9 mouse cellular contexts compared by ENCODE assay signal in the genomic region with DNA sequence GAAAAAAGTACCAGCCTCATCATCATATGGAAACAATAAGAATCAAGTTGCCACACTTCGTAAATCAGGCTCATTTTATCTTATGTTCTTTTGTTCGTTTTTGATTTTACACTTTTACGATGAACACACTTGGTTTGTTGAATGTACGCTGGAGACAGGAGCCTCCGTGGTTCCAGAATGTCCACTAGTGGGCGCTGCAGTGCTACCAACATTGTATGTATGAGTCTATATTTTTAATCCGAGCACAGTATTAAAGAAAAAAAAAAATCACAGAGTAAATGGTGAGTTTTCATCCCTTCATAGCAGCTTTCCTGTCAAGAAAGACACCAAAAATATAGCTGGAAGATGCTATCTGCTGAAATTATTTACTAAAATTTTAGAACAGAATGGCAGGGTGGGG.
DNase-seq lines count a peak whose midpoint lies in the region; ATAC-seq and TF ChIP-seq lines count a peak whose summit lies in the region.
"Had no signal": no experiment of that assay in that cellular context is flagged by ENCODE, and none has a peak within 500 bp of the region (broad histone marks: within the 10 kb centered on the region; RNA-seq: fewer than 3 reads in every experiment).

No protein-coding gene starts in this region.

- DNase-seq in kidney, adult 2 months: peak; percentile 43
- DNase-seq in adrenal gland, postnatal 4 days (ENCODE audit: low spot score in 2 of 2): peak; percentile 11 to 44
- peak; percentile 47 for DNase-seq in fibroblast of lung, adult 2 months (ENCODE audit: low read depth)
- DNase-seq in kidney, postnatal 10 days: peak; percentile 85
- peak; percentile 93 for DNase-seq in limb, embryonic 14.5 days (ENCODE audit: low spot score)
- peak; percentile 43 for DNase-seq in retina, adult 2 months (ENCODE audit: low read depth, low spot score)

- H3K27ac ChIP-seq in kidney, adult 2 months (ENCODE audit: insufficient read depth, low read depth, low read length): no peak overlapping the region
- H3K27ac ChIP-seq in kidney, embryonic 16.5 days (ENCODE audit: low read length): no peak overlapping the region
- H3K27ac ChIP-seq in limb, embryonic 14.5 days (replicated peaks; ENCODE audit: low read depth, low read length): no peak overlapping the region

- no peaks in the 10 kb centered on the region for H3K4me1 ChIP-seq in kidney, adult 2 months (ENCODE audit: control insufficient read depth, insufficient read depth, low read length)
- H3K4me1 ChIP-seq in kidney, embryonic 16.5 days (ENCODE audit: insufficient read depth, low read length): peaks cover 9% of the 10 kb centered on the region; the same call in 1 of the 2 replicates
- H3K4me1 ChIP-seq in limb, embryonic 14.5 days (ENCODE audit: control insufficient read depth, insufficient read depth, low read length): peaks cover 5% of the 10 kb centered on the region

- H3K9me3 ChIP-seq in kidney, embryonic 16.5 days (ENCODE audit: low read length): no peaks in the 10 kb centered on the region
- H3K9me3 ChIP-seq in limb, embryonic 14.5 days (ENCODE audit: control insufficient read depth, low read length): no peaks in the 10 kb centered on the region

- peak; percentile 72 for TF ChIP-seq CTCF in kidney, adult 2 months (conservative IDR thresholded peaks at IDR 0.05; ENCODE audit: insufficient read depth, insufficient read length, low read depth, low read length)

- ATAC-seq in kidney, embryonic 16.5 days (ENCODE audit: low FRiP score, low TSS enrichment): no peak
- peak; percentile 41; the same call in 1 of the 2 replicates for ATAC-seq in limb, embryonic 14.5 days (ENCODE audit: low FRiP score, low read depth)
- no peak for ATAC-seq in erythroblast, adult 5-6 weeks (replicated peaks; ENCODE audit: low FRiP score, poor library complexity, severe bottlenecking)

- no peaks in the 10 kb centered on the region for H3K36me3 ChIP-seq in kidney, adult 2 months (ENCODE audit: control insufficient read depth, insufficient read depth, low read length)
- no peaks in the 10 kb centered on the region for H3K36me3 ChIP-seq in kidney, embryonic 16.5 days (ENCODE audit: insufficient read depth, low read length)
- no peaks in the 10 kb centered on the region for H3K36me3 ChIP-seq in limb, embryonic 14.5 days (ENCODE audit: control insufficient read depth, insufficient read depth, low read length)

- H3K4me3 ChIP-seq in kidney, adult 2 months (ENCODE audit: insufficient read depth, low read depth, low read length): no peak overlapping the region
- H3K4me3 ChIP-seq in kidney, embryonic 16.5 days (ENCODE audit: low read length): no peak overlapping the region
- H3K4me3 ChIP-seq in limb, embryonic 14.5 days (replicated peaks; ENCODE audit: low read length): no peak overlapping the region
- H3K4me3 ChIP-seq: erythroblast, embryonic 14.5 days had no signal

- H3K4me2 ChIP-seq in kidney, embryonic 16.5 days (replicated peaks; ENCODE audit: low read depth, low read length): no peak overlapping the region
- H3K4me2 ChIP-seq in limb, embryonic 14.5 days (replicated peaks; ENCODE audit: low read depth, low read length, severe bottlenecking): no peak overlapping the region

- TF ChIP-seq POLR2A in kidney, adult 2 months (IDR thresholded peaks at IDR 0.05; ENCODE audit: low read depth, low read length): no peak
- no peak for TF ChIP-seq POLR2A in limb, embryonic 14.5 days (IDR thresholded peaks at IDR 0.05; ENCODE audit: borderline replicate concordance, extremely low read depth, insufficient read depth, insufficient read length)

- WGBS in kidney, adult 2 months: 14% methylated on average over 7 of the region's 7 CpGs
- WGBS in kidney, embryonic 16.5 days: 17% methylated on average over 7 of the region's 7 CpGs
- 11% methylated on average over 7 of the region's 7 CpGs for WGBS in limb, embryonic 14.5 days

- no peaks in the 10 kb centered on the region for H3K27me3 ChIP-seq in kidney, adult 2 months (replicated peaks; ENCODE audit: control insufficient read depth, insufficient read depth, low read length)
- H3K27me3 ChIP-seq in kidney, embryonic 16.5 days (ENCODE audit: insufficient read depth, low read length): no peaks in the 10 kb centered on the region
- 0 out of 2 replicates have a peak, but pooled peaks cover 4% of the 10 kb centered on the region for H3K27me3 ChIP-seq in limb, embryonic 14.5 days (ENCODE audit: control insufficient read depth, insufficient read depth, low read length)

- no peak overlapping the region for H3K9ac ChIP-seq in kidney, embryonic 16.5 days (replicated peaks; ENCODE audit: low read length)
- no peak overlapping the region for H3K9ac ChIP-seq in limb, embryonic 14.5 days (ENCODE audit: low read depth, low read length, severe bottlenecking)

Comparison
In these comparisons a context has a peak if more than half of its experiments do, and no peak if none do; other contexts are left out.
1. DNase-seq: peak in every context shown above with its lines; median percentile 93 in limb, embryonic 14.5 days; 85 in kidney, postnatal 10 days; 47 in fibroblast of lung, adult 2 months; 43 in kidney, adult 2 months; 43 in retina, adult 2 months; 28 in adrenal gland, postnatal 4 days.